Mouse (Mus musculus): ENCODE results near the gene Wipi2.

- no peak for TF ChIP-seq CTCF (IDR thresholded peaks at IDR 0.05; ENCODE audit: extremely low read depth, insufficient read depth, low read length)
- no peak for TF ChIP-seq POLR2A (IDR thresholded peaks at IDR 0.05; ENCODE audit: extremely low read depth, insufficient read depth, low read length)
Measured at GRCm38 (mm10) chr5:142696865-142697264, 69.4 kb downstream of the Wipi2 start.

Measured in cortical plate, adult 2 months (tissue).